Mouse (Mus musculus): ENCODE data around the gene Ccp110.

GRCm38 (mm10) chr7:118749706-118750105 is 37.4 kb downstream of the Ccp110 start:
- TF ChIP-seq CTCF (IDR thresholded peaks at IDR 0.05; ENCODE audit: low read depth) (no peak), EP300 (IDR thresholded peaks at IDR 0.05; ENCODE audit: low read depth) (no peak)
